Mouse (Mus musculus) megakaryocyte-erythroid progenitor cell, adult 5-6 weeks (primary cell): Measurements from ENCODE around the gene Maats1. TPM values are rescaled to one million over a fixed set of nuclear protein-coding genes. Genes with fewer than 3 reads are reported as not detected.

ENCODE experiments used
- ATAC-seq: replicated peaks from 2 replicates; pipeline ENCODE4 v1.8.0; 2016; ENCODE audit warnings: mild to moderate bottlenecking, inconsistent platforms; ENCODE audit not compliant: severe bottlenecking, poor library complexity, low FRiP score, low TSS enrichment
- total RNA-seq, 2 experiments: library from RNA; stranded (forward) in 1 of 2; stranded (reverse) in 1 of 2; fragments of 200-1000, 215-1000 nt in 1 of 2; fragments of >200 nt in 1 of 2; fragmentation: Nextera tagmentation in 1 of 2; gene quantifications; 2 replicates each; pipeline ENCODE4 v1.2.3; 2014 to 2017

Maats1 gene
- total RNA-seq, 2 experiments from 2014 or later, result 0.66 TPM; not detected in 1

DNA sequence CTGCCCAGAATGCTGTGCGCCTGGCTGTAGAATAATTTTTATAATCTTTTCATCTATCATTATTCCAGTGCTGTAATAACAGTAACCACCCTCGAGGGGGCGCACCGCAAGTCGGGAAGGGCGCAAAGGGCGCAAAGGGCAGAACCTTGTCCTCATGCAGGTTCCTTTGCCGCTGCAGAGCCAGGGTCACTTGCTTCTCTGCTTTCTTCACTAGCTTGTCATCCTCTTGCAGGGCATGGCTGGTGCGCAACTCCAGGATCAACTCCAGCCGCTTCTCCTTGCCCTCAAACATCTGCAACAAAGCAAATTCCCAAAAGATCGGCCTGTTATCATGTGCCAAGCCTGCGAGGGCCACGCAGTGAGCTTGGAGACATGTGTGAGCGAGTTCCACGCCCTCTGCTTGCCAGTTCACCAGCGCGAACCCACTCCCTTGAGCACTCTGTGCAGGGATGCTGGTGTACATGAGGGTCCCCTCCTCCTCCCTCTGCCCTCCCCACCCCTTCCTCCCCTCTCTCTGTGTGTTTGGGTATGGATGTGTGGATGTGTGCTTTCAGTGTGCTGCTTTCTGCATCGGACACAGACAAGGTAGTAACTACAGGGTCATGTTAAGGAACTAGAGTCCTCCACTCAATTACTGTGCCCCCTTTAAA lies 35.2 kb downstream of the Maats1 start:
- no peak; the same call in 1 of the 2 replicates for ATAC-seq

- ATAC-seq, result no peak
These were observed 37.3 kb downstream of the Maats1 start for GRCm38 (mm10) chr16:38304460-38305194.

DNA sequence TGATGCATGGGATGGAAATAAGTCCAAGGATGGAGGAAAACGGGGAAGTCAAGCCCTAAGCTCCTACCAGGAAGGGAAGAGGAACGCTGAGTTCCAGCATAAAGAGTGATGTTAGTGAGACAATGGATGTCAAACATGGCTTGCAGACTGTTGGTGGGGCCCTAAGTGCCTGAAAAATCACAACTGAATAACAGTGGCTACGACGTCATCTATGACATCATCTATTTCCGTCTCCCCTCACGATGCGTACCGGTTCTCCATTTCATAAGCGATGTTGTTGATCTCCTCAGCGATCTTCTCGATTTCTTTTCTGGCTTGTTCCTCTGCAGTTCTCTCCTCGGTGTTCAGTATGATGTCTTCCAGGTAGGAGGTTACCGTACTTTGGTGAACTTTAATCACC lies 39.6 kb downstream of the Maats1 start:
- ATAC-seq, result no peak

DNA sequence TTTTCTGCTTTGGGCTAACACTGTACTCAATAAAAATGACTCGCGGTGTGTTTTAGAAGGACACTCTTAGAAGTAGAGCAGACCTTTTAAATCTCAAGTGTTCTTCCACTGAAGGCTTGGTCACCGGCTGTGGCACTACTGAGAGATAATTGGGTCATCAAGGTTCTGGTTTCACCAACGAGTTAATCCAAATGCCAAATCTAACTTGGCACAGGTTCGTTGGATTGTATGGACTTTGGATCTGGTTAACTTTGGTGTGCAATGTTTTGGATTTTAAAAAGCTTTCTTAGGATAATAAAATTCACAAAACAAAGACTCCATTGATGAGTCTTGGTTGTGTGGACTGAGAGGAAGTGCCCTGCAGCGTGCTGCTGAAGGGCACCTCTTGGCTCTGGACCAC lies 43.5 kb downstream of the Maats1 start:
- ATAC-seq, result no peak

DNA sequence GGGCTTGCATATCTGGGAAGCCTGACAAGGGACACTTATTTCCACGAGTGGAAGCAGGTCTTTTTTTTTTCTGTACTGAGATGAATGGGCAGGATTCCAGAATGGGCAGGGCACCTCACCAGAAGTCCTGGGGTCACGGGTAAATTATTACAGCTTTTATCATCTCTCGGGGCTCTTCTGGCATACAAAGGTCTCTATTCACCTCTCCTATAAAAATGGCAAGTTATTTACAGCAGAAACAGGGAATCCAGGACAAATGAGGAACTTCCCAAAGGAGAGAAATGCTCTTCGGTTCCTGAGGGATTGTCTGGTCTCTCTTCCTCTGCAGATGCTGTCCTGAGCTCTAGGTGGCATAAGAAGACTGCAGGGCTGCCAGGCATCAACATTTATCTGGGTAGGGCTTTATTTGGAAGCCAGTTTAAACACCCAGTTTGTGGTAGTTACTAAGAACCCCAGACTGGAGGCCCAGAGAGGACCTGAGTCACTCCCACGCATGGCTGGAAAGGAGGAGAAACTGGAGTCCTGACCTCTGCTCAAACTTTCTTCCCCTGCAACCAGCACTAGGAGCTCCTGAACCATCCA lies 46.5 kb downstream of the Maats1 start:
- ATAC-seq, result no peak

GRCm38 (mm10) chr16:38294685-38295348 lies 47.1 kb downstream of the Maats1 start, which contains the start of gene Nr1i2:
TSS of gene Nr1i2 (minus strand) at chr16:38294824.
- ATAC-seq, result no peak

- no peak for ATAC-seq
These were observed 51.8 kb downstream of the Maats1 start for GRCm38 (mm10) chr16:38290151-38290550.

GRCm38 (mm10) chr16:38288851-38289250 lies 53.1 kb downstream of the Maats1 start:
- ATAC-seq, result no peak

DNA sequence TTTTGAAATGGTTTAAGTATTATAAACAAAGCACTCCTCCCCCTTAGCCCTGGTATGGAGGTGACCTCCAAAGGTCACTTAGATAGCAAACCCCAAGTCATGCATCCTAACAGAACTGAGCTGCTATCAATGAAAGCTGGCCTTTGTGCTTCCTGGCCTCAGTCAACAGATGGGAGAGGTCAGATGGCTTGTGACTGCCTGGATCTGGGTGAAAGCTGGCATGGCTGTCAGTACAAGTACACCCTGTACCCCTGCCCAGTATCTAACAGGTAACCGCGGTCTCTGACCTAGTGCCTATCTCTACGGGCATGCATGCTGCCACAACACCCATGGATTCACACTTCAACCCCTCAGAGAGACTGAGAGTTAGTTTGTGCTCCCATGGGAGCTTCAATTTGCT lies 54.2 kb downstream of the Maats1 start:
- no peak for ATAC-seq

GRCm38 (mm10) chr16:38287357-38287756 lies 54.6 kb downstream of the Maats1 start:
- ATAC-seq, result no peak

- ATAC-seq, result no peak
These were observed 55.4 kb downstream of the Maats1 start for GRCm38 (mm10) chr16:38286541-38286940.

DNA sequence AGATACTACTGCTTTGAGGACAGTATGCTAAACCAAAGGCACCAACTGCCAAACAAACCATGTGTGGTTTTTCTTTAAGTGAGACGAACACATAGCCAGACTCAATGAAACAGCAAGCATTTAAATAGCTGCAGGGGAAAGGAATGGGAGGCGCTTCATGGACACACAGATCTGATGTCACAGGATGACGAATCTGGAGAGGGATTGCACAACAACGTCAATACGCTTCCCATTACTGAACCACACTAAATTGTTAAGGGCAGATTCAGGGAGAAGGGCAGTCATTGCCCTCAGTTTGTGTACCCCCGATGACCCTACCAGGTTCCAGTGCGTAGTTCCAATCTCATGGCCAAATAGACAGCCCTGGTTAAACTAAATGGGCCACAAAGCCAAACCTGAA lies 56.1 kb downstream of the Maats1 start:
- ATAC-seq, result no peak

DNA sequence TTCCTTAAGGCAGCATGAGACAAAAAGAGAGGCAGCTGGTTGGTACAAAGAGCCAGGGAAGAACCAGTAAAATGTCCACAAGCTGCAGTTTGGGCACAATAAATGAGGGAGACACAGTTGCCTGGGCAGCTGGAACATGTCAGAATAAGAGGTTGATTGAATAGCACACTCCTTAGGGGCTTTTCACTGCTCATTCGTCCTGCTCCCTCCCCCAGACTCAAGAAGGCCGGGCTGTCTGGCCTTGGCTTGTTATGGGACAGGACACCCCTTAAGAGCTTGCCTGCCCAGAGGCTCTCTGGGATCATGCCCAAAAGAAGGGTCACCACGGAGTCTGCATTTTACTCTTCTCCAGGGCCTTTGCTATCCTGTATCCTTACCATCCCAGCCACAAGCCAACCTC lies 58.6 kb downstream of the Maats1 start:
- ATAC-seq, result no peak

GRCm38 (mm10) chr16:38282559-38283160 lies 59.3 kb downstream of the Maats1 start:
- ATAC-seq, result no peak

- no peak for ATAC-seq
These were observed 61.0 kb downstream of the Maats1 start for GRCm38 (mm10) chr16:38280951-38281350.

GRCm38 (mm10) chr16:38279794-38280193 lies 62.1 kb downstream of the Maats1 start:
- ATAC-seq, result no peak

DNA sequence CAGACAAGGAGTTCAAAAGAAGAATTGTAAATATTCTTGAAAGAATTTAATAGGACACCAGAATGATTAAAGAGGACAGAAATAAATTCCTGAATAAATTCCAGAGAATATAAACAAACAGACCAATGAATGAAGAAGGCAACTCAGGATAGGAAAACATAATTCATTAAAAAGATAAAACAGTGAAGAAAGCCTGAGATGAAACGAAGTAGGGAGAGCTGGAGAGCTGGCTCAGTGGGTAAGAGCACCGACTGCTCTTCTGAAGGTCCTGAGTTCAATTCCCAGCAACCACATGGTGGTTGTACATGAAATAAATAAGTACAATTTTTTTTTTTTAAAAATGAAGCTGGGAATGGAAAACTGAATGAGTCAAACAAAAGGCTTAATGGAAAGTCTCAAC lies 67.2 kb downstream of the Maats1 start:
- no peak for ATAC-seq

- no peak for ATAC-seq
These were observed 69.5 kb downstream of the Maats1 start for GRCm38 (mm10) chr16:38272483-38272882.

DNA sequence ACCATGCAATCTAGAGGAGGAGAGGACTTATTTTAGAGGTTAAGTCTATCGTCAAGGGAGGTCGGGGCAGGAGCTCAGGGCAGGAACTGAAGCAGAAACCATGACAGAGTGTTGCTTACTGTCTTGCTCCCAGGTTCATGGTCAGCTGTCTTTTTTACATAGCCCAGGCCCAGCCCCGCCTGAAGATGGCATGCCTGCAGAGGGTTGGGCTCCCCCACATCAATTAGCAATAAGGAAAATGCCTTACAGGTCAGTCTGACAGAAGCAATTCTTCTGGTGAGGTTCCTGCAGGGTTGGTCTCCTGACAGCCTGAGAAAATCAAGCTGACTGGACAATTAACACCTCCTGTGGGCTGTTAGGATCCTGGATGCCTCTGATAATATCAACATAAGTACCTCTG lies 70.3 kb downstream of the Maats1 start:
- no peak for ATAC-seq

DNA sequence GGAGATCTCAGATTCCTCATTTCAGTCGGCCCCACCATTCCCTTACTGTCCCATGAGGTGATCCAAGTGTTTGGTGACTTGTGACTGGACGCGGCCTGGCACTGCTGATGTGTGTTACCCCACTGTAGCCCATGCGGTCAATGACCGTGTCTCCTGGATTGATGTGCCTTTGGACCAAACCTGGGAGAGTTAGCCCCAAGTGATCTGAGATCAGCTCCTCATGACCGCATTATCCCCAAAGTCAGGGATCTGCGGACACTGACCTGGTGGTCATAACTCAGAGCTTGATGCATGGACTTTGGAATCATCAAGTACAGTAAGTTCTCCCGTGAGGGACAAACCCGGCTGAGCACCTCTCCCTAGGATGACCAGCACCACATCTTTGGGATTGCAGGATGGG lies 86.0 kb downstream of the Maats1 start:
- no peak for ATAC-seq
